Mouse (Mus musculus) kidney, embryonic 14.5 days (tissue): ENCODE measurements around the gene Gnai2. TPM values are rescaled to one million over a fixed set of nuclear protein-coding genes. Genes with fewer than 3 reads are reported as not detected.
A peak's percentile ranks its signal among the peaks of the same experiment; 100 is the strongest.
"Not testable (repeated sequence)": the region's sequence is repeated elsewhere in the genome, so short reads cannot be mapped to it uniquely, and the experiment has no call there.

ENCODE experiments used
- ATAC-seq: fragments of 200-750 bp; cut with Nextera tagmentation; 2 replicates; pipeline ENCODE4 v1.8.0; 2017; ENCODE audit warnings: moderate number of reproducible peaks, mild to moderate bottlenecking, moderate TSS enrichment, moderate library complexity; ENCODE audit not compliant: low FRiP score, low TSS enrichment
- H3K27ac ChIP-seq: fragments of 300-500 bp; sonication (generic); 2 replicates; pipeline ENCODE4 v1.5.1; 2014; ENCODE audit warnings: low read depth, mild to moderate bottlenecking, low read length, moderate library complexity, mixed read lengths
- H3K27me3 ChIP-seq: fragments of 300-500 bp; sonication (generic); 2 replicates; pipeline ENCODE4 v1.6.1; 2014; ENCODE audit warnings: mild to moderate bottlenecking, low read length; ENCODE audit not compliant: control insufficient read depth, insufficient read depth
- H3K36me3 ChIP-seq: fragments of 300-500 bp; sonication (generic); 2 replicates; pipeline ENCODE4 v1.6.1; 2014; ENCODE audit warnings: low read length, mixed read lengths; ENCODE audit not compliant: control insufficient read depth, insufficient read depth
- H3K4me1 ChIP-seq: fragments of 300-500 bp; sonication (generic); 2 replicates; pipeline ENCODE4 v1.6.1; 2014; ENCODE audit warnings: low read length, mixed read lengths; ENCODE audit not compliant: control insufficient read depth, insufficient read depth
- H3K4me2 ChIP-seq: fragments of 300-500 bp; sonication (generic); replicated peaks from 2 replicates; pipeline ENCODE4 v1.6.1; 2014; ENCODE audit warnings: low read depth, mild to moderate bottlenecking, low read length
- H3K4me3 ChIP-seq: fragments of 300-500 bp; sonication (generic); 2 replicates; pipeline ENCODE4 v1.5.1; 2014; ENCODE audit warnings: mild to moderate bottlenecking, low read length
- H3K9ac ChIP-seq: fragments of 300-500 bp; sonication (generic); 2 replicates; pipeline ENCODE4 v1.6.1; 2014; ENCODE audit warnings: low read depth, mild to moderate bottlenecking, low read length, moderate library complexity
- H3K9me3 ChIP-seq: fragments of 300-500 bp; sonication (generic); 2 replicates; pipeline ENCODE4 v1.6.1; 2016; ENCODE audit warnings: low read length; ENCODE audit not compliant: control insufficient read depth
- WGBS: fragments of 180-500 bp; shearing (Covaris S2); extraction: QIAGEN DNeasy Blood & Tissue Kit; methylation state at CpG from one replicate; pipeline ENCODE4 v1.1.7; 2014; 5-methylcytosine and 5-hydroxymethylcytosine counted together
- polyA plus RNA-seq: library from polyadenylated mRNA; unstranded; fragments of >200 nt; fragmentation: Nextera tagmentation; extraction: Ambion mirVana; gene quantifications from 2 replicates; pipeline ENCODE4 v1.2.1, GENCODE M21; 2014

Gene Gnai2
- polyA plus RNA-seq, 1 experiment from 2014 or later, result 386 TPM

DNA sequence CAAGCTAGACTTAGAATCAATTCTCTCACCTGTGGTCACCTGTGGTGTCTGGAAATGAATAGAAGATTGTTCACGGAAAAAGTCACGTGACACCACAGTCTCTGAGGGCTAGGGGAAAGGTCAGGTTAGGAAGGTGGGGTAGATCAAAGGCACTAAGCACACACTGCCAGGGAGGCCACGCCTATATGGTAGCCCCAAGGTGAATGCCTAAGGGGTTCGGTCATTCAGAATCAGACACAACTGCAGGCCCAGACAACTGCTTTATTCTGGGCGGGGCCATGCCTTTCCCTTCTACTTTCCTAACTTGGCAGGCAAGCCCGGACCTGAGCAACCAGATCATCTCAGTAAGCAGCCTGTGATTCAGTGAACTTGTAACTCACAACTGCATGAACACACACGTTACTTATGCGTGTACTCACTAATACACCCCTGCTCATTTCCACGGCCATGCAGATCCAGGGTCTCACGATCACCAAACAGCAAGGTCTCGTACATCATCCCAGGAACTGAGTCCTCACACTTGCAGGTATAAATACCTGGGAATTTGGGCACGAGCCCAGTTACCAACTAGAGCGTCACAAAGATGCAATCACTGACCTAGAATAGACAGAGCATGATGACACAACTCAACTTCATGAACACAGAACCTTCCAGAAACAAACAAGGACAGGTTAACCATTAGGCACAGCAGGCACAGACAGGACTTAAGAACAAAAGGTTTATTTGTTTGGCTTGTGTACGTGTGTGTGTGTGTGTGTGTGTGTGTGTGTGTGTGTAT is 59.4 kb downstream of the Gnai2 start:
- H3K27me3 ChIP-seq, result no peaks in the 10 kb centered on the region
- H3K9ac ChIP-seq, result no peak overlapping the region; the same call in 1 of the 2 replicates
- peaks cover 31% of the 10 kb centered on the region for H3K4me1 ChIP-seq
- no peaks in the 10 kb centered on the region for H3K9me3 ChIP-seq
- H3K4me2 ChIP-seq, result no peak overlapping the region
- WGBS, result 80% methylated on average over 14 of the region's 14 CpGs
- no peak overlapping the region for H3K4me3 ChIP-seq
- H3K27ac ChIP-seq, result peak overlapping the region; percentile 76; the same call in 1 of the 2 replicates
- peaks cover 34% of the 10 kb centered on the region for H3K36me3 ChIP-seq
- no peak for ATAC-seq

DNA sequence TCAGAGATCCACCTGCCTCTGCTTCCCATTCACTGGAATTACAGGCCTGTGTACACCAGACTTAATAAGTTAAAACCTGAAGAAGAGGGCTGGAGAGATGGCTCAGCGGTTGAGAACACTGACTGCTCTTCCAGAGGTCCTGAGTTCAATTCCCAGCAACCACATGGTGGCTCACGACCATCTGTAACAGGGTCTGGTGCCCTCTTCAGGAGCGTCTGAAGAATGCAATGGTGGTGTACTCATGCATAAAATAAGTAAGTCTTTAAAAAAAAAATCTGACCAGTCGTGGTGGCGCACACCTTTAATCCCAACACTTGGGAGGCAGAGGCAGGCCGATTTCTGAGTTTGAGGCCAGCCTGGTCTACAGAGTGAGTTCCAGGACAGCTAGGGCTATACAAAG is 61.4 kb downstream of the Gnai2 start:
- Histone ChIP-seq H3K4me1 (peaks cover 36% of the 10 kb centered on the region), H3K36me3 (peaks cover 37% of the 10 kb centered on the region)
- not testable (repeated sequence) for ATAC-seq, H3K27me3 ChIP-seq, H3K4me3 ChIP-seq, H3K27ac ChIP-seq, H3K9me3 ChIP-seq, H3K9ac ChIP-seq, H3K4me2 ChIP-seq
- 86% methylated on average over 6 of the region's 6 CpGs for WGBS

DNA sequence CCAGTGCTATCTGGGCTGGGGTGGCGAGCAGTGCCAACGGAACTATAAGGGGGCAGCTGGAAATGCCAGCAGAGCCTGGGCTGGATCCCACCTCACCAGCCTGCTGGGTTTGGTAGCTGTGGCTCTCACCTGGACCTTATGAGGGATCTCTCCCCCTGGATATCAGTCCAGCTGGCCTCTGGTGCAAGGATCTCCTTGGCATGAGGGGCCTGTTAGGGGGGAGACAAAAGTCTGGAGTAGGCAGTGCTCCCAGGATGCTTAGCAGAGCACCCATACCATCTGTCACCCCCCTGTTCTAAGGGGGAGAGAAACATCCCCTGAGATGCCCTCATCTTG is 62.9 kb downstream of the Gnai2 start:
- Histone ChIP-seq H3K36me3 (peaks cover 37% of the 10 kb centered on the region), H3K4me1 (peaks cover 37% of the 10 kb centered on the region), H3K27ac (no peak overlapping the region), H3K27me3 (no peaks in the 10 kb centered on the region), H3K9ac (no peak overlapping the region), H3K9me3 (no peaks in the 10 kb centered on the region), H3K4me3 (no peak overlapping the region), H3K4me2 (no peak overlapping the region)
- no peak for ATAC-seq
- 98% methylated on average over 2 of the region's 2 CpGs for WGBS

DNA sequence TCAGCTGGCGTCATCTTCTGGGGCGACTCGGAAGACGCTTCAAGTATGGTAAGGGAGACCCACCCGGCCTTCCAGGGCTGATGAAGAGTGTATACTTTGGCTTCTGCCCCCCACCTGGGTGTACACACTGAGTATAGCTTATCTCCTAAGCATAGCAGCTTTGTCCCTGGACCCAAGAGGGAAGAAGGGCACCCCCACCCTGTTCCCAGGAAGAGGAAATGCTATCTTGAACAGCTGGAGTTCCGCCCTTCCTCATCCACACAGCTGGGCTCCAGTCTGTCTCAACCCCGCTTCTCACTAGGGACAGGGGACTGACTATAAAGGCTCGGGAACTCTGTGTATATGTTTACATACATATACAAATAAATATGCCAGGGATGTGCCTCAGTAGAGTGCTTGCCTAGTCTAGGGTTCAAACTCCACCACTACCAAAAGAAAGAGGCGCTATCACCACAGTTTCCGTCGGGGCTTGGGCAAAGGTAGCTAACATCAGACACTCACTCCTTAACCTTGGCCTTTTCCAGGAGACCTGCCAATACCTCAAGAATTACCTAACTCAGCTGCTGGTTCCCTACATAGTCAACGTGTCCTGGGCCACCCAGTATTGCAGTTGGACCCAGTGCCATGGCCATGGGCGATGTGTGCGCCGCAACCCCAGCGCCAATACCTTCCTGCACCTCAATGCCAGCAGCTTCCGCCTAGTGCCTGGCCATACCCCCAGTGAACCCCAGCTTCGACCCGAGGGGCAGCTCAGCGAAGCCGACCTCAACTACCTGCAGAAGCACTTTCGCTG is 63.4 kb downstream of the Gnai2 start:
- no peaks in the 10 kb centered on the region for H3K9me3 ChIP-seq
- H3K9ac ChIP-seq, result no peak overlapping the region
- peaks cover 37% of the 10 kb centered on the region for H3K36me3 ChIP-seq
- H3K4me1 ChIP-seq, result peaks cover 32% of the 10 kb centered on the region
- no peak overlapping the region for H3K4me3 ChIP-seq
- H3K4me2 ChIP-seq, result no peak overlapping the region; the same call in 1 of the 2 replicates
- WGBS, result 92% methylated on average over 22 of the region's 22 CpGs
- ATAC-seq, result no peak
- H3K27me3 ChIP-seq, result no peaks in the 10 kb centered on the region
- H3K27ac ChIP-seq, result no peak overlapping the region

DNA sequence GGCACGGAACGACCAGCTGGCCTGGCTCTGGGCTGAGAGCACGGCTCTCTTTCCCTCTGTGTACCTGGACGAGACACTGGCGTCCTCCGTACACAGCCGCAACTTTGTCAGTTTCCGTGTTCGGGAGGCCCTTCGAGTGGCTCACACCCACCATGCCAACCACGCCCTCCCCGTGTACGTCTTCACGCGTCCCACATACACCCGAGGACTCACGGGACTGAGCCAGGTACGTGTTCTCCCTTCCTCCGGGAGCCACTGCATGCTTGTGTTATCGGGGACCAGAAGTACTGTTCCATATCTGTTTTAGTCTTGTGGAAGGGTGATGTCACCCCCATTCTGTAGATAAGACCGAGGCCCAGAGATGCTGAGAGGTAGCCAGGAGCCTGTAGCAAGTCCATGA is 64.3 kb downstream of the Gnai2 start:
- no peaks in the 10 kb centered on the region for H3K9me3 ChIP-seq
- H3K27ac ChIP-seq, result no peak overlapping the region
- no peaks in the 10 kb centered on the region for H3K27me3 ChIP-seq
- H3K9ac ChIP-seq, result peak overlapping the region; percentile 78; the same call in 1 of the 2 replicates
- H3K4me1 ChIP-seq, result peaks cover 24% of the 10 kb centered on the region
- WGBS, result 91% methylated on average over 21 of the region's 21 CpGs
- ATAC-seq, result no peak
- peak overlapping the region; percentile 83 for H3K4me2 ChIP-seq
- H3K36me3 ChIP-seq, result peaks cover 40% of the 10 kb centered on the region
- peak overlapping the region; percentile 67 for H3K4me3 ChIP-seq

DNA sequence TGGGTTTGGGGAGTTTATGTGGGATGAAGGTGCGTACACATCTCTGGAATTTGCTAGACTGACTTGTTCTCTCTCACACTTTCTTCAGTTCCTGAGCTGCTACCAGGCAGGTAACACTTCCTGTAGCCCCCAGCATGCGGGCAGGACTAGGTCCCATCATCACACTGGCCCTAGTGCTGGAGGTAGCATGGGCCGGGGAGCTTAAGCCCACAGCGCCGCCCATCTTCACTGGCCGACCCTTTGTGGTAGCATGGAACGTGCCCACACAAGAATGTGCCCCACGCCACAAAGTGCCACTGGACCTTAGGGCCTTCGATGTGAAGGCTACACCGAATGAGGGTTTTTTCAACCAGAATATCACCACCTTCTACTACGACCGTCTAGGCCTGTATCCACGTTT is 65.2 kb downstream of the Gnai2 start:
- no peak for ATAC-seq
- Histone ChIP-seq H3K36me3 (peaks cover 43% of the 10 kb centered on the region), H3K4me2 (peak overlapping the region; percentile 83), H3K27ac (no peak overlapping the region), H3K9ac (peak overlapping the region; percentile 78), H3K9me3 (no peaks in the 10 kb centered on the region), H3K4me3 (peak overlapping the region; percentile 67), H3K27me3 (no peaks in the 10 kb centered on the region), H3K4me1 (peaks cover 24% of the 10 kb centered on the region)
- WGBS, result 48% methylated on average over 13 of the region's 13 CpGs

DNA sequence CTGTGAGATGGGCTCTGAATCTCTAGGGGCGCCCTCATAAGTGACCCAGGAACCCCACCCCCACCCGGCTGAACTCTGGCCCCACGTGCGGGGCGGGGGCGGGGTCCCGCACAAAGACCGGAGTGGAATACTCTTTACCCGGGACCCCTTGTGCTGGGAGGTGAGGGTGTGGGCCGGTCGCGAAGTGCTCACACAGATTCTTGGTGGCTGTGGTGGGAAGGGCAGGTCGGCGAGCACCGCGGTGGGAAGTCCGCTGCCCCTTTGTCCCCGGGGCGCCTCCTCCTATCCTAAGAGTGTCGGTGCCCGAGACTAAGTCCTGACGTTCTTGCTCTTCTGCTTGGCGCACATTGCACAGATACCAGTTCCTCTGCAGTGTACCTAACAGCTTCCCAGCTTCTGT is 65.9 kb downstream of the Gnai2 start:
- peak overlapping the region; percentile 83 for H3K4me2 ChIP-seq
- peak overlapping the region; percentile 67 for H3K4me3 ChIP-seq
- WGBS, result 0% methylated on average over 23 of the region's 23 CpGs
- H3K27me3 ChIP-seq, result no peaks in the 10 kb centered on the region
- H3K9me3 ChIP-seq, result no peaks in the 10 kb centered on the region
- H3K4me1 ChIP-seq, result peaks cover 24% of the 10 kb centered on the region
- ATAC-seq, result peak; percentile 28
- H3K9ac ChIP-seq, result peak overlapping the region; percentile 78
- H3K36me3 ChIP-seq, result peaks cover 46% of the 10 kb centered on the region
- H3K27ac ChIP-seq, result peak overlapping the region; percentile 77

DNA sequence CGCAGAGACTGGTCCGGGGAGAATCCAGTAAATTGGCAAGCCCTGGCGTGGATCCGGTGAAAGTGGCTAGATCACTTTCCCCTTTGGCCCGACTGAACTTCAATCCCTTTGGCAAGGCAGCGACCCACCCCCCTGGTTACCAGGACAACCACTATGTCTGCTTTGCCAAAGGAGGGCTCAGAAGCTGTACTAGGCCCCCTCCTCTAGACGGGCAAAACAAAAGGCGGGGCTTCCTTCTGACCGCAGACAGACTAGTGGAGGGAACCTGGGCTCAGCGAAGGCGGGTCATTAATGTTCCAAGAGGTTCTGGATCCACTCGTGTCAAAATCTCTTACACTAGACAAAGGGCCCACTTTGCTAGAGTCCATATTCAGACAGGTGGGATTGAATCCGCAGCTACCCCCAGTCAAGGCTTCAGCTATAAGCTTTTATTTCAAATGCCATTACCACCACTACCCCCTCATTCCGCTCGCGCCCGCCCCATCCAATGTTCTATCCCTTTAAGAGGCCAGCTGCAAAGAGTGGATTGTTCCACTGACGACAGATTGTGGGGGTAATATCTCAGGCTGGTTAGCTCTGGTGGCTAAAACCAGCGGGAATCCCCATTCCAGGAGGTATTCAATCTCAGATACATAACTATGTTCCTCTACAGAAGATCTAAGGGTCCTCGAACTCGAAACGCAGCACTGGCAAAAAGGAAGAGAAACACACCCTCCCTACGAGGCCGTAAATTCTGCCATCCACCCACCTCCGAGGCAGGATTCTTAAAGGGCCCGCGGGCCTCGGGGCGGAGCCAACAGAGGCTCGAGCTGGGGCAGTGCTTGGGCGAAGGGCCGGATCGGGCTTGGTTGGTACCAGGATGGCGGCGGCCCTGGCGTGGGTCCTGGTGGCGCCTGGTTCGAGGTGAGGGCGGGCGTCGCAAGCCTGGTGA is 66.6 kb downstream of the Gnai2 start:
- Histone ChIP-seq H3K4me1 (peaks cover 30% of the 10 kb centered on the region), H3K27me3 (no peaks in the 10 kb centered on the region), H3K27ac (peak overlapping the region; percentile 77), H3K4me3 (peak overlapping the region; percentile 67), H3K4me2 (peak overlapping the region; percentile 83), H3K9ac (peak overlapping the region; percentile 78), H3K9me3 (no peaks in the 10 kb centered on the region), H3K36me3 (peaks cover 46% of the 10 kb centered on the region)
- under 1% methylated on average over 41 of the region's 41 CpGs for WGBS
- peak; percentile 83 for ATAC-seq
